Mouse (Mus musculus): ENCODE data around the gene Klc1.
A peak's percentile ranks its signal among the peaks of the same experiment; 100 is the strongest.

Gene Klc1

DNA sequence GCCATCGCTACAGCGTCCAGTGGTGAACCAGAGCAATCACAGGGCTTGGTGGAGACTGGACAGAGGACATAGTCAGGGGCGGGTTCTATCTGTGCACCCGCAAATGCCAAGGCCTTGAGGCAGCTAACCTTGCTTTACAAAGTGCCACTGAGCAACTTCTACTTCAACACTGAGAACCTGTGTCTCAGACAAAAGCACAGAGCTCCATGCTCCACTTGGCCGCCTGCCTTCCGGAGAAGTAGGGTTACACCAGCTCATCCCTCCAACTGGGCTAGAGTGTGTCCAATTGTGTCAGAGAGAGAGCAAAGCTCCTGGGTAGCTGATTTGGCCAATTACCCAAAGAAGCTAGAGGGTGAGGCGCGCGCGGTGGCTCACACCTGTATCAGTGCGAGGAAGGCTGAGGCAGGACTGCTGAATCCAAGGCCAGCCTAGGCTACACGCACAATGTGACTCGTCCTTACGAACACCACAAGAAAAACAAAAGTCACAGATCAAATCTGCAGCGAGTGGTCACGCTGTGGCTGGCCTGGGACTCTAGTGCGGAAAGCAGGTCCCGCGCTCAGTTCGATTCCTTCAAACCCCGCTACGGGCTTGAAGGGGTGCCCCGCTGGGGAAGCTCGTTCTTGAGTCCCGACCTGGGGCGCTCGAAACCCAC lies 54.6 kb downstream of the Klc1 start:
- no peak for DNase-seq (ENCODE audit: low spot score in 2 of 2)

DNA sequence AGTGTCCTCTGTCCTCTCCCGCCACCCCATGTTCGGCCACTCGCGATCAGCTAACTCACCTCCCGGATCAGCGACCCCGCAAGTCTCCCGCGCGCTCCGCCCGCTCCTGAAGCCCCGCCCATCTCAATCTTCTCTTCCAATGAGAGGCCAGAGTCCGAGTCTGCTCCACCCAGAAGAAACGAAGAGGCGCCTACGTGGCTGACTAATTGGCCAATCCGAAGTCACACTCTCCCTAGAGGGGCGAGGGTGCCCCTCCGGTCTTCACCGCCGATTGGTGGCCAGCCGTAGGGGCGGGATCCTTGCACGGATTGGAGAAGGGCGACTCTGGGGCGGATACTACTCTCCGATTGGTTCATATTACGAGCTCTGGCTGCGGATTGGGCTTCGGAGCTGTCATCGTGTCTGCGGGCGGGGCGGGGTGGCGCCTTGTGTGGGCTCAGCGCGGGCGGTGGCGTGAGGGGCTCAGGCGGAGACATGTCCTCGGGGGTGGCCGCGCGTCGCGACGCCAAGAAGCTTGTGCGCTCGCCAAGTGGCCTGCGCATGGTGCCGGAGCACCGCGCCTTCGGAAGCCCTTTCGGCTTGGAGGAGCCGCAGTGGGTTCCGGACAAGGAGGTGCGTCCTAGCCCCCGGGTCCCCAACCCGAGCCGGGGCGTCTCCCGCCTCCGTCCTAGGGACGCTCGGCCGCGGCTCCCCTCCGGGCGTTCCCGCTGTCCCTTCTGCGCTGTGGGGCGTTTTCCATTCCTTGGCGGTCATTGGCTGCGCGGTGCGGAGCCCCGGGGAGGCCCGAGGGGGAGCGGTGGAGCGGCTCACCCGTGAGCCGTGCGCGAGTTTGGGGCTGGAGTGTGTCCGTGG lies 55.3 kb downstream of the Klc1 start, which contains the start of the genes Xrcc3 and Zfyve21:
TSS of gene Xrcc3 (minus strand) at position 108 of the 852 bp plus-strand sequence.
TSS of gene Zfyve21 (plus strand) at position 405 of the 852 bp plus-strand sequence.
- DNase-seq (ENCODE audit: low spot score in 2 of 2): peak; percentile 92 to 96

DNA sequence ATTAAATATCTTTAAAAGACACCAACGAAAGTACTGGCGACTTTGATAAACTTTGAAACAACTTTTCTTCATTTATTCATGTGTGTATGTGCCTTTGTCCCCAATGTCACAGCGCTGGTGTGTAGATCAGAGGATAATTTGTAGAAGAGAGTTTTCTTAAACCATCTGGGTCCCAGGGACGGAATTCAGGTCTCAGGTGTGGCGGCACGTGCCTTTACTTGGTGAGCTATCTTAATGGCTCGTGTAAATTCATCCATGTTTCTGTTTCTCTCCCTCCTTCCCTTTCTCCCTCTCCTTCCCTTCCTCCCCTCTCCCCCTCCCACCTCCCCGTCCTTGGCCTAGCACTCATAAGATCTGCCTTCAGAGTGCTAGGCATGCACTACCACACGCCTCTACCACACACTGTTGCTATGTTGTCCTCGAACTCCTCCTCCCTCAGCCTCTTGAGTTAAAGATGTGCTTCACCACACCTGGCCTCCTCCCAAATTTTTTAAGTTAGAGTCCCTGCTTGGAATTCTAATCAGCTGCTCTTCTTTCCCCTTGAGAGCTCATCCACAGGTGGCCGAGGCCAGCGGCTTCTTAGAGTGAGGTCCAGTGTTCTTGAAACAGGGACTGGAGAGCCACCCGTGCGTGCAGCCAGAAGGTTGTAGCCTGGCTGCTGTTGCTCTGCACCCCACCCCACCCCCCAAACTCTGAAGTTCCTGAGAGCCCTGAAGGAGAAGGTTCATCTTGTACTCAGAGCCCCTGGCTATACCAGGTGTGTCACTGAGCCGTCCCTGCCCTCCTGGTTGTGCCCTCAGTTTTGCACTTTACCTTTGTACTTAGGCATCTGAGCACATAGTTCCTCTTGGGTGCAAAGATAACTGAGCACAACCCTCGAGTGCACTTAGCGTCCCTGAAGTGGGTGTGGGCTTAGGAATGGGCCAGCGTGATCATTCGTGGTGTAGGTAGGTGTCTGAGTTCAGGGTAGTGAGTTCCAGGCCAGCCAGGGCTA lies 56.4 kb downstream of the Klc1 start:
- no peak for DNase-seq (ENCODE audit: low spot score in 2 of 2)

DNA sequence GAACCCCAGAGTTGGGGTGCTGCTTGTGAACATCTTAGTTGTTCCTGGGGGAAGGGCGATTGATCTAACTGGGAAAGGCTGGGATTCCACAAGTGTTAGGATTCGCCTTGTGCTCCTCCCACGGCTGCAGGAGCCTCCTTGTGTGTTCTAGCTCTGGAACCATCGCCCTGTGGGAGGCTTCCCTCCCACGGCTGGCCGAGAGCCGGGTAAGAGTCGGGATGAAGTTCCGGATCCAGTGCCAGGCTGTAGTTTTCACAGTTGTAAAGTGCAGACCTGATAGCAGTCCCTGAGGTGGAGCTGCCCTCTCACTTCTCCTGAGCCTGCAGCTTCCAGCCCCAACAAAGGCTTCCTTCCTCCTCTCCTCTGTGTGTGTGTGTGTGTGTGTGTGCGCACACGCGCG lies 57.9 kb downstream of the Klc1 start:
- no peak for DNase-seq (ENCODE audit: low spot score in 2 of 2)

DNA sequence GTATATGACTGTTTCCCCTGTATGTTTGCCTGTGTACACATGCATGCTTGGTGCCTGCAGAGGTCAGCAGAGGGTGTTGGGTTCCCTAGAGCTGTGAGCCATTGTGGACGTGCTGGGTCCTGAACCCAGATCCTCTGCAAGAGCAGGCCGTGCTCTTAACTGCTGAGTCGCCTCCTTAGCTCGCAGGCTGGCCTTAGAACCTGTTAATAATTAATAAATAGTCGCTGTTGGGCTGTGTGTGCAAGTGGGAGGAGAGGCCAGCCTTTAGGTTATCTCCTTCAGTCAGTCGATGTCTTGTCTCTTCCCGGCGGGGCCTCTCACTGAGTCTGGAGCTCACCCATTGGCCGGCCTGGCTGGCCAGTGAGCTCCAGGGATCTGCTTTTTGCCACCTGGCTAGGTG lies 58.3 kb downstream of the Klc1 start:
- DNase-seq (ENCODE audit: low spot score in 2 of 2): no peak

DNA sequence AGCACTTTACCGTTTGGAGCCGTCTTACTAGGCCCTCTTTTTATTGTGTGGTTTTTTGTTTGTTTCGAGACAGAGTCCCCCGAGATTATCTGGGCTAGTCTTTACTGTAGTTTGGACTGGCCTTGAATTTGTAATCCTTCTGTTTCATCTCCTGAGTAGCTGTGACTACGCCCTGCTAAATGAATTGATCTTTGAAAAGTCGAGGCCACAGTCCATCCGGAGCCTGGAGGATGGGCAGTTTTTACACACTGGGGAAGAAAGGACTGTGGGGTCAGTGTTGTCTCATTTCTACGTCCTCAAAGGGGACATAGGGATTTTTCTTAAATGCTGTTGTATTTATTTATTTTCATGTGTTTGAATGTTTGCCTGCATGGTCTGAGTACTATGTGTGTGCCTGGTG lies 59.3 kb downstream of the Klc1 start:
- no peak for DNase-seq (ENCODE audit: low spot score in 2 of 2)

DNA sequence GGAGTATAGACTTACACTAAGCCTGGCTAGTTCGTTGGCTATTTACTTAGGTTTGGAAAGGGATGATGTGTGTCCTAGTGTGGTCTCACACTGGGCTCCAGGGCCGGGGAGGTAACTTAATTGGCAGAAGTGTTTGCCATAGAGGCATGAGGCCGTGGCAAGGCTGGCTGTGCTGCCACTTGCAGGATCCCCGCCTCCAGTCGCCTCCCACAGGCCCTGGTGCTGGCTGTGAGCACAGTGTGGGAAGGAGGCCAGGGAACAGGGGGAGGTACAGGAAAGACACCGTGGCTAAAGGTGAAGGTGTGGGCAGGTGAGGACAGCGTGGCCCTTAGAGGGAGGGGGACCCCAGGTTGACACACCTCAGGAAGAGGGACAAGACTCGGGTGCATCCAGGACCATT lies 61.3 kb downstream of the Klc1 start:
- no peak for DNase-seq (ENCODE audit: low spot score in 2 of 2)

DNA sequence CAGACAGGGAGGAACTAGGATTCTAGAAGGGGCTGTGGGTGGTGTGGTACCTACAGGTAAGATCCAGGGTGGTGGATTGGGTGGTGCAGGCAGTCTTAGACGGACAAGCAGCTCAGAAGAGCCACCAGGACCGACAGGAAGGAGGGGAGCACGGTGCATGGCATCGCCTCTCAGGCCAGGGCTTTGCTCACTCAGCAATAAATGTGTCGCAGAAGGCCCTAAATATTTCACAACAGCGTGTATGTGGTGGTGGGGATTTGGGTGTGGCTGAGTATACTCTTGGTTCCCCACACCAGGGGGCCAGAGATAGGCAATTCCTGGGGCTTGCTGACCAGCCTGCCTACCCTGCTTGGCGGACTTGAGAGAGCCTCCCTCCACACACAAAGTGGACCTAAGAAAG lies 62.1 kb downstream of the Klc1 start:
- DNase-seq (ENCODE audit: low spot score in 2 of 2): no peak

DNA sequence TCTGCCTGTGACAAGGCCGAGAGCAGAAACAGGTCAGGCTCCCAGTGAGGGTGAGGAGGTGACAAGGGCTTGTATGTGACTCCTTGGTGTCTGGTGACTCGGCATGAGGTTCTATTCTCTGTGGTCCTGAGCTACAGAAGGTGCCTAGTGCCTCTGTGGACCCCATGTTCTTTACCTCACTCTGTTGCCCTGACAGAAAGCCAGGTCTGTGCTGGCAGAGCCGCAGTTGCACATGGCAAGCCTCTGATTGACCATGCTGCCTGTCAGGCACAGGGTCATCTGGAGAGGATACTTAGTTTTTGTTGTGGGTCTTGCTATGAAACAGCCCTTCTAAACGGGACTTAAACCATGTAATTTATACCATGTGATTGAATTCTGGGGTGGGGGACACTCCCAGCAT lies 63.3 kb downstream of the Klc1 start:
- DNase-seq (ENCODE audit: low spot score in 2 of 2): no peak

DNA sequence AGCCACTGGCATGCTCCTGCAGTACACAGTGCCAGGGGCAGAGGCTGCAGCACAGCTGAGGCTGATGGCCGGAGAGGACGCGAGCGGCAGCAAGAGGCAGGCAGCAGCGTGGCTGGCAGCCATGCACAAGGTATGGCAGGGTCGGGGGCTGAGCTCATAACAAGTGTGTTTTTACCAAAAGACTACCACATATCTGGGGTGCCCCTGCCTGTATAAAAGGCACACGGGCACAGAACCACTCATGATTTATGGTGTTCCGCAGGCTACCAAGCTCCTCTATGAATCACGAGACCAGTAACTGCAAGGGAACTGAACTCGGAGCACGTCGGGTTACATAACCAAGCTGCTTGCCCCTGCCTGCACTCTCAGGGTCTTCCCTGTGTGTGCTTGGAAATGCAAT lies 68.9 kb downstream of the Klc1 start:
- DNase-seq (ENCODE audit: low spot score in 2 of 2): no peak

DNA sequence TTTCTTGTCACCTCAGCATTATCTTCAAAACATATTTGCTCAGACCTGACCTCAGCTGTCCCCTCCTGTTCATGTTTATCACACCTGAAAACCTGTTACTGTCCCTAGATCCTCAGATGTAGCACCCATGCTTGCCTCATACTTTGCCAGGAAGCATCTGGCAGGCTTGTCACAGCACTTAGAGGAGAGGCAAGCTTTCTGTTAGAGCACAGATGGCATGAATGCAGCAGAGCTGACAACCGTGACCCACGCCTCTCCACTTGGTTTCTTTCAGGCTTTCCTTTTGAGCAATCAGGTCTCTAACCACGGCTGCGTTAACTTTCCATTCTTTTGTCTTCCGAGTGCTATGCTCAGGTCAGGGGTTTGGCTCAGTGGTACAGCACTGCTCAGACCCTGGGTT lies 70.8 kb downstream of the Klc1 start:
- no peak for DNase-seq (ENCODE audit: low spot score in 2 of 2)

DNA sequence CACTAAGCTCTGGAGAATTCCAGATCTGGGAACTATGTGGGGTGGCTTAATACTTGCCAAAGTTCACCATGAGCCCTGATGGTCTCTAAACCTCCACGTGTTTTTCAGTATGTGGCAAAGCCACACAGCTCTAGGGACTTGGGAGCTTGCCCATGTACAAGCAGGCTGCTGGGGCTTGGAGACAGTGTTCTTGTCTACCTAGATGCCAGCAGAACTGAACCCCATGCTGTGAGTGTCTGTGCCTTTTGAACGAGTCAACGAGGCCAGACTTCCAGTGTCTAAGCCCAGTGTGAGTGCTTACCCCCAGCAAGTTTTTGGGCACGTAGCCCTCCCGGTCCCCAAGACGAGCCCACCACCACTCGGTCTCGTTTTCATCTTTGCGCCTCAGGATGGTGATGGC lies 71.3 kb downstream of the Klc1 start:
- no peak for DNase-seq (ENCODE audit: low spot score in 2 of 2)

DNA sequence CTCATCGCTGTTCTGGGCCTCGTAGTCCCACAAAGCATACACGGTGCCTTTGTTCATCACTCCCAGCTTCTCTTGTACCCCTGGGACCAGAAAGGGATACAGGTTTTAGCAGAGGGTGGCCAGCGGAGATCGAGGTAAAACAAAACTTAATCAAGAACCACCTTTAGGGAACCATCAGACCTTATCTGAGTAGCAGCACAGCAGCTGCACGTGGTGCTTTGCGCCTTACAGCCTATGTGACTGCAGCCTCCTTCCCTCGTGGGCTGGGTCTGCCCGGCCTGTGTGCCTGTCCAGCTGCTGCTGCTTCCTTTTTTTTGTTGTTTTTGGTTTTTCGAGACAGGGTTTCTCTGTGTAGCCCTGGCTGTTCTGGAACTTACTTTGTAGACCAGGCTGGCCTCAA lies 71.7 kb downstream of the Klc1 start:
- no peak for DNase-seq (ENCODE audit: low spot score in 2 of 2)

DNA sequence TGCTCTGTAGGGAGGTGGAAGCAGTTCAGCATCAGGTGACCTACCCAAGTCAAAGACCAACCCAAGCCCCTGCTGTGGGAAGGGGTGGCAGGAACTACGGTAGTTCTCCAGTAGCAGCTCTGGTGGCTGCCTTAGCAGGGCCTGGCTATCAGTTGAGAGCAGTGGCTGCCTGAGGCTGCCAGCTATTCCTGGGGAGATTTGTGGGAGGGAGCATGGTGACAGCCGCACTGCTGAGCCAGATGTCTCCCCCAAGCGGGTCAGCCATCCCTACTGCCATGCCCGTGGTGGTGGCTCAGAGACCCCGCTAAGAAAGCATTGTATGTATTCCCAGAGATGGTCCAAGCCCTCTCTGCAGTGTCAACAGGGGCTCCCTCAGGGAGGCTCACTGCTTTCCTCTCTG lies 74.0 kb downstream of the Klc1 start:
- no peak for DNase-seq (ENCODE audit: low spot score in 2 of 2)

DNA sequence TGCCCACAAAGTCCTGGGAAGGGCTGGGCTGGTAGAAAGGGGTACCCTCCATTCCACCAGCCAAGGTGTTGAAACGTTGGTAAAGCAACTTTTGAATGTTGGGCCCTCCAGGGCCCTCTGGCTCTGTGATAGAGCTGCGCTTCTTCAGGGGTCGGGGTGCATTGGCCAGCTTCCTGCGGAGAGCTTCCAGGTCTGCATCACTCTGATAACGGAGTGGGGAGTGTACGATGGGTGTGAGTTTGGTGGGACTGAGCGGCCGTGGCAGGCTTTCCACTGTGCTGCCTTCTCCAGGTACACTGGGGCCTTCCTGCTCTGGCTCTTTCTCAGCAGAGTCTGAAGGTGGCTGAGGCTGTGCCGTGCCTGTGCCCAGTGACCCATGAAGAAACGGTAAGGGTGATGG lies 74.8 kb downstream of the Klc1 start:
- no peak for DNase-seq (ENCODE audit: low spot score in 2 of 2)

DNA sequence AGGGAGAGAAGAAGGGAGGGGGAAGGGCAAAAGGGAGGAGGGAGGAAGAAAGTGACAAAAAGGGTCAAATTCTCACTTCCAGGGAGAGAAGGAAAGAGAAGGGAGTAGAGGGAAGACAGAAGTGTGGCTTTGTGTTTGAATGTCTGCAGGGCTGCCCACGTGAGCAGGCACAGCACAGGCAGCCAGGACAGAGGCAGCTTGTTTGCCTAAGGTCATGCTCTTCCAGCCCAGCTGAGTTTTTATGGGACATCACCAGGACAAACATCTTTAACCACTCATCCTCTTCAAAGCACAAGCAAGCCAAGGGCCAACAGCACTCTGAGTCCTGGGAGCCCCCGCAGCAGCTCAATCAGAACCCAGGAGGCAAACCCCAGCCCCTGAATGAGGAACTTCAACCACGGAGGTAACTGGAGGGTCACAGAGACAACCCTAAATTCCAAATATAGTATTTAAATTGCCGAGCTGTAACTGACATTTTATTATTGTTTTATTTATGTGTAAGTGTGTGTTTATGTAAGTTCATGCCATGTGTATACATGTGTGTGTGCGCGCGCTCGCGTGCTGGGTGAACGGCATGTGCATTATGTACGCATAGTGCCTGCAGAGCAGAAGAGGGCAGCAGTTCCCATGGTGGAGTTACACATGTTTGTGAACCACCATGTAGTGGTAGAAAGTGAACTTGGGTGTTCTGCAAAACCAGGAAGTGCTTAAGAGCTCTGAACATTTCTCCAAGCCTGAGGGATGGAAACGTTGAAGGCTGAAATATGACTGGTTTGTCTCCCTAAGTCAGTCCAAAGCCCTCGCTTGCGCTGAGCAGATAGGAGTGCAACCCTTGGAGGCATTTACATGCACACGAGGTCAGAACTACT lies 84.2 kb downstream of the Klc1 start:
- DNase-seq (ENCODE audit: low spot score in 2 of 2): no peak

DNA sequence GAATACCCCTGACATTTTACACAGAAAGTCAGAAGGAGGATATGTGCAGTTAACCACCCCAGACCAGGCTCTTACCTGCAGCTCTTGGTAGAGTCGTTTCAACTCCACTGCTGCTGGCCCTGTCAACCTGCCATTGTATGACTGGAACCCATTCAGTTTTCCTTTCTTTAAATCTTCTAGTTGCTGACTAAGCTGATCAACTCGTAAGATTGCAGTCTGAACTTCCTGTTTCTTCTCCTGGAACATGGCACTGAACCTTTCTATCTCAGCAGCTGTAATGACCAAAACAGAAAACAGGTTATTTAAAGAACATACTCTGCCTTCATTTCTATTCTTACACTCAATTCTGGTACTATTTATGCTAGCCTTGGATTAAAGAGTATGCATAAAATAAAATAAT lies 84.8 kb downstream of the Klc1 start:
- no peak for DNase-seq (ENCODE audit: low spot score in 2 of 2)

DNA sequence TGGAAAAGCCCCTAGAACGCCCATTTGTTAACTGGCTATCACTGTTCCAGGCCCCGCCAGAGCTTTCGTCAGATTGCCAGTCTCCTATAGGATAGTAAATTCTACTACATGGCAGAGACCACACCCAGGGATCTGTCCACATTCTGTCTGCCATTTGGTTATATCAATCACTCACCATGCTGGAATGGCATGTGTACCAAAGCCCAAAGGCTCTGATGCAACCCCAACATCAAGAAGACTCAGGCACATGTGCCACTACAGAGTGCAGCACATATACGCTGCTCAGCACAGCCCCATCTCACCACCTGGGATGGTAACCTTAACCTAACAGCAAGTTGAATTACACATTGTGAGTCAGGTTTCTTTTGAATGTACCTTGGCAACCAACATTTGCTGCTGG lies 87.3 kb downstream of the Klc1 start:
- no peak for DNase-seq (ENCODE audit: low spot score in 2 of 2)

DNA sequence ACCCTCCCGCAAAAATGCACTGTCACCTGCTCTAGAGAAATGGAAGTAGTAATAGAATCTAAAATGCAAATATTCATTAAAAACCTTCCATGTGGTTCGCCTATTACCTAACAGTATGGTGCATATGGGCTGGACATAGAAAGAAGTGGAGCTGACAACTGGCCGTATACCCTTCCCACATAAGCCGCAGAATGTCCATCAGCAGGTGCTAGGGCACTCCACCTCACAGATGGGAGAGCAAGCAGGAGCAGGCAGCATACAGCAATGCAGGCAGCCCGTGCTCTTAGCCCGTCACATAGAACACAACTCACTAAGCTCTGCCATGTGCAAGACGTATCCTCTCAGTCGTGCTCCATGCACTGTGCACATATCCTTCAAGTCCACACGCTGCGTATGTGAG lies 88.2 kb downstream of the Klc1 start:
- no peak for DNase-seq (ENCODE audit: low spot score in 2 of 2)

DNA sequence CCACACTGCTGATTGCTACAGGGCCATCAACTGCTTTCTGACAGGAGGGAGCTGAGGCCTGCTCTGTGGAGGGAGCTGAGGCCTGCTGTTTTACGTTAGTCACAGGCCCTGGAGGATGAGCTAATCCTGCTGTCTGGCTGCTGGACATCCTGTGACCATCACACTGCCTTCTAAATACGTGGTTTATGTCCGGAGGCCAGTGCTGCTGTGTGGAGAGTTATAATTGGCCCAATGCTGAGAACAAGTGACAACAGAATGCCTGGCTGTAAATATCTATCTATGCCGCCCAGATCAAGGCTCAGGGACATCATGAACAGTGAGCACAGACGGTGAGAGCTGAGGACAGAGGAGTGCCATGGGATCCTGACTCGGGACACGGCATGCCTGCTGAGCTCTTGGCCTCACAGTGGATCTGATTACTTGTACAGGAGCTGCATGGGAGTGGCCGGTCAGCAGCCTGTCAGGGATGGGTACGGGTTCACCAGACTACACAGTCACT lies 89.7 kb downstream of the Klc1 start:
- no peak for DNase-seq (ENCODE audit: low spot score in 2 of 2)

DNA sequence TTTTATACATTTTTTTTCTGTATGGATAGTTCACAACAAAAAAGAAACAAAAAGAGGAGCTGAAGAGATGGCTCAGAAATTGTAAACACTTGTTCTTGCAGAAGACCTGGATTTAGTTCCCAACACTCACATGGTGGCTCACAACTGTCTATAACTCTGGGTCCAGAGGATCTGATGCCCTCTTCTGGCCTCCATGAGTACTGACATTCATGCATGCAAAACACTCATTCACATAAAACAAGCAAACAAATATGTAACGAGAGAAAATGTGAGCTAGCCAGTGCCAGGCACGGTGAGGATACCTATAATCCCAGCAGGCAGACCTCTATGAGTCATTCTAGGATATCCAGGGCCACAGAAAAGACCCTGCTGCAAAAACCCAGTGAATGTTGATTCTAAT lies 92.6 kb downstream of the Klc1 start:
- DNase-seq (ENCODE audit: low spot score in 2 of 2): no peak

Data from cerebellum, postnatal 4 days (tissue).